Mouse (Mus musculus): Measurements from ENCODE around the gene Rack1. TPM values are rescaled to one million over a fixed set of nuclear protein-coding genes. Genes with fewer than 3 reads are reported as not detected.
"Not testable (repeated sequence)": the region's sequence is repeated elsewhere in the genome, so short reads cannot be mapped to it uniquely, and the experiment has no call there.

Rack1 gene
- polyA plus RNA-seq, 1 experiment: 2,044 TPM

- peaks cover 2% of the 10 kb centered on the region for H3K4me1 ChIP-seq (ENCODE audit: control insufficient read depth, insufficient read depth, low read length)
- peak overlapping the region; percentile 35 for H3K9ac ChIP-seq (ENCODE audit: low read depth, poor library complexity, severe bottlenecking)
- TF ChIP-seq POLR2A (IDR thresholded peaks at IDR 0.05; ENCODE audit: insufficient read depth, low read length): no peak
- TF ChIP-seq EP300 (IDR thresholded peaks at IDR 0.05; ENCODE audit: insufficient read depth, low read depth, low read length): 0 out of 2 replicates have a peak, but pooled peaks have one; percentile 26
- no peaks in the 10 kb centered on the region for H3K27me3 ChIP-seq (ENCODE audit: control insufficient read depth, insufficient read depth, low read length, poor library complexity, severe bottlenecking)
- no peaks in the 10 kb centered on the region for H3K9me3 ChIP-seq (replicated peaks; ENCODE audit: control insufficient read depth, insufficient read depth, low read length, poor library complexity, severe bottlenecking)
- peaks cover 6% of the 10 kb centered on the region for H3K36me3 ChIP-seq (ENCODE audit: control insufficient read depth, insufficient read depth, low read length, poor library complexity, severe bottlenecking)
- peak overlapping the region; percentile 75 for H3K4me3 ChIP-seq (ENCODE audit: low read depth, low read length)
- peak overlapping the region; percentile 46; the same call in 1 of the 2 replicates for H3K27ac ChIP-seq (ENCODE audit: insufficient read depth, low read length)
Observed at GRCm38 (mm10) chr11:48818346-48818745, 18.2 kb downstream of the Rack1 start.

GRCm38 (mm10) chr11:48819614-48820307, 19.6 kb downstream of the Rack1 start:
- no peak overlapping the region for H3K9ac ChIP-seq (ENCODE audit: low read depth, poor library complexity, severe bottlenecking)
- peaks cover 2% of the 10 kb centered on the region for H3K4me1 ChIP-seq (ENCODE audit: control insufficient read depth, insufficient read depth, low read length)
- H3K27me3 ChIP-seq (ENCODE audit: control insufficient read depth, insufficient read depth, low read length, poor library complexity, severe bottlenecking): no peaks in the 10 kb centered on the region; the same call in 1 of the 2 replicates
- TF ChIP-seq EP300 (IDR thresholded peaks at IDR 0.05; ENCODE audit: insufficient read depth, low read depth, low read length): no peak
- no peak for TF ChIP-seq POLR2A (IDR thresholded peaks at IDR 0.05; ENCODE audit: insufficient read depth, low read length)
- no peak for TF ChIP-seq CTCF (IDR thresholded peaks at IDR 0.05; ENCODE audit: low read depth, low read length)
- no peak overlapping the region for H3K4me3 ChIP-seq (ENCODE audit: low read depth, low read length)
- 0 out of 2 replicates have a peak overlapping the region, but pooled peaks have one; percentile 34 for H3K27ac ChIP-seq (ENCODE audit: insufficient read depth, low read length)
- H3K36me3 ChIP-seq (ENCODE audit: control insufficient read depth, insufficient read depth, low read length, poor library complexity, severe bottlenecking): peaks cover 4% of the 10 kb centered on the region; the same call in 1 of the 2 replicates
- no peaks in the 10 kb centered on the region for H3K9me3 ChIP-seq (replicated peaks; ENCODE audit: control insufficient read depth, insufficient read depth, low read length, poor library complexity, severe bottlenecking)

- no peaks in the 10 kb centered on the region for H3K9me3 ChIP-seq (replicated peaks; ENCODE audit: control insufficient read depth, insufficient read depth, low read length, poor library complexity, severe bottlenecking)
- H3K36me3 ChIP-seq (ENCODE audit: control insufficient read depth, insufficient read depth, low read length, poor library complexity, severe bottlenecking): peaks cover 2% of the 10 kb centered on the region; the same call in 1 of the 2 replicates
- H3K4me1 ChIP-seq (ENCODE audit: control insufficient read depth, insufficient read depth, low read length): peaks cover 2% of the 10 kb centered on the region
- no peak overlapping the region for H3K9ac ChIP-seq (ENCODE audit: low read depth, poor library complexity, severe bottlenecking)
- no peaks in the 10 kb centered on the region; the same call in 1 of the 2 replicates for H3K27me3 ChIP-seq (ENCODE audit: control insufficient read depth, insufficient read depth, low read length, poor library complexity, severe bottlenecking)
- TF ChIP-seq CTCF (IDR thresholded peaks at IDR 0.05; ENCODE audit: low read depth, low read length): no peak
- no peak for TF ChIP-seq EP300 (IDR thresholded peaks at IDR 0.05; ENCODE audit: insufficient read depth, low read depth, low read length)
- TF ChIP-seq POLR2A (IDR thresholded peaks at IDR 0.05; ENCODE audit: insufficient read depth, low read length): no peak
- H3K27ac ChIP-seq (ENCODE audit: insufficient read depth, low read length): peak overlapping the region; percentile 25; the same call in 1 of the 2 replicates
- no peak overlapping the region for H3K4me3 ChIP-seq (ENCODE audit: low read depth, low read length)
Observed at GRCm38 (mm10) chr11:48820308-48820674, 20.2 kb downstream of the Rack1 start.

- H3K9ac ChIP-seq (ENCODE audit: low read depth, poor library complexity, severe bottlenecking); H3K27ac ChIP-seq (ENCODE audit: insufficient read depth, low read length); H3K4me3 ChIP-seq (ENCODE audit: low read depth, low read length); H3K36me3 ChIP-seq (ENCODE audit: control insufficient read depth, insufficient read depth, low read length, poor library complexity, severe bottlenecking); H3K4me1 ChIP-seq (ENCODE audit: control insufficient read depth, insufficient read depth, low read length); H3K27me3 ChIP-seq (ENCODE audit: control insufficient read depth, insufficient read depth, low read length, poor library complexity, severe bottlenecking); H3K9me3 ChIP-seq (replicated peaks; ENCODE audit: control insufficient read depth, insufficient read depth, low read length, poor library complexity, severe bottlenecking): not testable (repeated sequence)
Observed at GRCm38 (mm10) chr11:48821299-48821698, 21.2 kb downstream of the Rack1 start.

GRCm38 (mm10) chr11:48822768-48823512, 22.8 kb downstream of the Rack1 start:
- Histone ChIP-seq H3K9me3 (replicated peaks; ENCODE audit: control insufficient read depth, insufficient read depth, low read length, poor library complexity, severe bottlenecking) (no peaks in the 10 kb centered on the region), H3K36me3 (ENCODE audit: control insufficient read depth, insufficient read depth, low read length, poor library complexity, severe bottlenecking) (no peaks in the 10 kb centered on the region), H3K27ac (ENCODE audit: insufficient read depth, low read length) (no peak overlapping the region), H3K4me3 (ENCODE audit: low read depth, low read length) (peak overlapping the region; percentile 45; the same call in 1 of the 2 replicates), H3K9ac (ENCODE audit: low read depth, poor library complexity, severe bottlenecking) (peak overlapping the region; percentile 1; the same call in 1 of the 2 replicates), H3K4me1 (ENCODE audit: control insufficient read depth, insufficient read depth, low read length) (peaks cover 2% of the 10 kb centered on the region), H3K27me3 (ENCODE audit: control insufficient read depth, insufficient read depth, low read length, poor library complexity, severe bottlenecking) (no peaks in the 10 kb centered on the region; the same call in none of the 2 replicates)
- TF ChIP-seq CTCF (IDR thresholded peaks at IDR 0.05; ENCODE audit: low read depth, low read length) (no peak), POLR2A (IDR thresholded peaks at IDR 0.05; ENCODE audit: insufficient read depth, low read length) (no peak), EP300 (IDR thresholded peaks at IDR 0.05; ENCODE audit: insufficient read depth, low read depth, low read length) (no peak)

GRCm38 (mm10) chr11:48823536-48823972, 23.4 kb downstream of the Rack1 start:
- peak overlapping the region; percentile 69 for H3K4me3 ChIP-seq (ENCODE audit: low read depth, low read length)
- H3K27me3 ChIP-seq (ENCODE audit: control insufficient read depth, insufficient read depth, low read length, poor library complexity, severe bottlenecking): no peaks in the 10 kb centered on the region; the same call in none of the 2 replicates
- H3K27ac ChIP-seq (ENCODE audit: insufficient read depth, low read length): no peak overlapping the region
- TF ChIP-seq CTCF (IDR thresholded peaks at IDR 0.05; ENCODE audit: low read depth, low read length) (no peak), EP300 (IDR thresholded peaks at IDR 0.05; ENCODE audit: insufficient read depth, low read depth, low read length) (no peak), POLR2A (IDR thresholded peaks at IDR 0.05; ENCODE audit: insufficient read depth, low read length) (no peak)
- peak overlapping the region; percentile 1; the same call in 1 of the 2 replicates for H3K9ac ChIP-seq (ENCODE audit: low read depth, poor library complexity, severe bottlenecking)
- H3K4me1 ChIP-seq (ENCODE audit: control insufficient read depth, insufficient read depth, low read length): peaks cover 2% of the 10 kb centered on the region
- no peaks in the 10 kb centered on the region for H3K9me3 ChIP-seq (replicated peaks; ENCODE audit: control insufficient read depth, insufficient read depth, low read length, poor library complexity, severe bottlenecking)
- no peaks in the 10 kb centered on the region for H3K36me3 ChIP-seq (ENCODE audit: control insufficient read depth, insufficient read depth, low read length, poor library complexity, severe bottlenecking)

All from ES-Bruce4 (cell line).